Mouse (Mus musculus): Measurements from ENCODE around the gene Nap1l1.
"Not testable (repeated sequence)": the region's sequence is repeated elsewhere in the genome, so short reads cannot be mapped to it uniquely, and the experiment has no call there.

The Nap1l1 gene

GRCm38 (mm10) chr10:111472686-111473510 lies at the start of gene Nap1l1:
Nap1l1 (plus strand) TSS chr10:111473223.
- peak; percentile 94 to 98 for DNase-seq

DNA sequence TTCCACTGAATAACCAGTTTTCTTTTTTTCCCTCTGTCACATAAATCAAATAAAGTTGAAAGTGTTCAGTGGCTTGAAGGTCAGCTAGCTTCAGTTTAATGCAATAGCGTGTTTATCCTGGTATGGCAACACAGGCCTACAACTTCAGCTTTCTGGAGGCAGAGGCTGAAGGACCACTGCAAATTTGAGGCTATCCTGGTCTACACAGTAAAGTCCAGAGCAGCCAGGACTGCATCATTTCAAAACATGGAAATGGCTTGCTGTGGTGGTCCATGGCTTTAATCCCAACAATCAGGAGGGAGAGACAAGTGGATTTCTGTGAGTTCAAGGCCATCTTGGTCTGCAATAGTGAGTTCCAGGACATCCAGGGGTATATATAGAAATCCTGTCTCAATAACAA lies 46.5 kb upstream of the Nap1l1 start:
- DNase-seq: no peak

- DNase-seq: no peak
These were observed 39.5 kb upstream of the Nap1l1 start for GRCm38 (mm10) chr10:111433502-111433901.

GRCm38 (mm10) chr10:111441034-111441440 lies 32.0 kb upstream of the Nap1l1 start:
- no peak for DNase-seq

- no peak for DNase-seq
These were observed 28.8 kb upstream of the Nap1l1 start for GRCm38 (mm10) chr10:111444199-111444598.

DNA sequence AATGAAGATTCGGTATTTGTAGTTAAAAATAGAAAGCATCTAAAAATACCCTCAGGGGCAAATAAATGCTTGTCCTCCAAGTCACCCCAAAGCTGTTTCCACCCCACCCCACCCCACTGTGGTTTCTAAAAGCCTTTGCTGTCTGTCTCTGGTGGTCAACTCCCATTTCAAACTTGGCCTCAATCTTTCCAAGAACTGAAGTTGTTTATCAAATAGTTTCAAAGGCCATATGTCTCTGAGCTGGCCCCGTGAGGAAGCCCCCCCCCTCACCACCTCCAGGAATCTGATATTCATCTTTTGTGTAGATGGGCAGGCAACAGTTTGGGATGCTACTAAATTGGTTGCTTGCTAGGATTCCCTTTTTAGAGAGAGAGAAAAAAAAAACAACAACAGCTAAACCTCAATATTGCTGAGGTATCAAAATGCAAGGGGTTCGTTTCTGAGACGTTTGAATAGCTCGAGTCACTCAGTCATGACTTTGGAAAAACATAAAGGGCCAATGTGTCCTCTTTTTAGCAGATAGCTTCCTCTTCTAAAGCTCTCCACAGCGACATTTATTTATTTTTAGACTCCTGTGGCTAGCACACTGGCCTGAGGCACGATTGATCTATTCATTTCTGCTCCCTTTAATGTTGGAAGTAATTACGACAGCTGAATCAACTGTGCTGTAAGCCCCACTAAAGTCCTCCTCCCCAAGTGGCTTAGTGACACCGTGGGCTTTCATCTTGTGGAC lies 26.9 kb upstream of the Nap1l1 start:
- no peak for DNase-seq

- DNase-seq: not testable (repeated sequence)
These were observed 26.4 kb upstream of the Nap1l1 start for GRCm38 (mm10) chr10:111446672-111447008.

DNA sequence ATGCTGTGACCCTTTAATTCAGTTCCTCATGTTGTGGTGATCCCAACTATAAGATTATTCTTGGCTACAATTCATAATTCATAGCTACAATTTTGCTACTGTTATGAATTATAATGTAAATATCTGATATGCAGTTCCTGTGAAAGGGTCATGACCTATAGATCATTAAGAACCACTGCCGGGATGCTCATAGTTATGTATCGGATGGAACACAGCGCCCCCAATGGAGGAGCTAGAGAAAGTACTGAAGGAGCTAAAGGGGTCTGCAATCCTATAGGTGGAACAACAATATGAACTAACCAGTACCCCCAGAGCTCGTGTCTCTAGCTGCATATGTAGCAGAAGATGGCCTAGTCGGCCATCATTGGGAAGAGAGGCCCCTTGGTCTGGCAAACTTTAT lies 23.4 kb upstream of the Nap1l1 start:
- not testable (repeated sequence) for DNase-seq

DNA sequence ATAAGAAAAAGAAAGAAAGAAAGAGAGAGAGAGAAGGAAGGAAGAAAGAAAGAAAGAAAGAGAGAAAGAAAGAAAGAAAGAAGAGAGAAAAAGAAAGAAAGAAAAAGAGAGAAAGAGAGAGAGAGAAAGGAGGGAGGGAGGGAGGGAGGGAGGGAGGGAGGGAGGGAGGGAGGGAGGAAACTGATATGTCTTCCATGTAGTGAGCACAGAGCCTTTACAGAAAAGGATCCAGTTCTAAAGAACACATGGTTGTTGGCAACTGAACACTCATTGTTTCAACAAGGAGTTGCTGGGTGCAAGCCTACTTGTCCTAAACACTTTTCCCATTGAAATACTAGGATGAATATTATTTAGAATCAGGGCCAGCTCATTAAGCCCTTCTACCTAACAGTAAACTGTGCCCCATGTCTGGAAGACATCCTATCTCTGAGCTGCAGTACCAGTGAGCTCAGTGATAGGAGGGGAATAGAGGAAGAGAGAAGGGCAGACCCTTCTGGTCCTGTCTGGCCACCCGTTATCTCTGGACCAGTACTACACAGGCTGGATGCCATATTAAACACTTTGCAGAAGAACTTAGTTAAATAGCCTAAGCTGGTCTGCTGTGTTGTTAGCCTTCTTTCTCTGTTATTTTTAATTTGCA lies 21.2 kb upstream of the Nap1l1 start:
- no peak for DNase-seq

GRCm38 (mm10) chr10:111452426-111452825 lies 20.6 kb upstream of the Nap1l1 start:
- no peak for DNase-seq

DNA sequence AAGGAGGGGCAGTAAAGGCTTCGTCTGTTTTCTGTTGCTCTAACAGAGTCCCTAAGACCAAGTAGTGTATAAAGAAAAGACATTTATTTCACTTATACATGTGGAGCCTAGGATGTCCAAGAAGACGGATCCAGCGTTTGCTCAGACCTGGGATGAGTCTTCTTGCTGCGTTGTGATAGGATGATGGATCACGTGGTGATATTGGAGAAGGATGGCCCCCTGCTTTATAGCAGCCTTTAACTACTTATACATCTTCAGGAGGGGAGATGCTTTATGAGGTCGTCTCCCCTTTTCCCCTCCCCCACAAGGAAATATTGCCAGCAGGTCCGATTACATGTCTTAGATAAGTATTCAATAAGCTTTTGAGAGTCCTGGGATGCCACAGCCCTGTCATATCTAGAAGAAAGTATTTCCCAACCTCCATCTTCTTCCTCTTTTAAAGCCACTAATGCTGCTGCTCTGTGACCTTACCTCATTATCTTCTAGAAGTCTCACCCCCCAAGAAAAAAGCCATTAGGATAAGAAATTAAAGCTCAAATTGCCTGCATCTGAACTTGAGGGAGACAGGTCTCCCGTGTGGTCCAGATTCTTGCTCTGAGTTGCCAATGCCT lies 18.2 kb upstream of the Nap1l1 start:
- DNase-seq: no peak

DNA sequence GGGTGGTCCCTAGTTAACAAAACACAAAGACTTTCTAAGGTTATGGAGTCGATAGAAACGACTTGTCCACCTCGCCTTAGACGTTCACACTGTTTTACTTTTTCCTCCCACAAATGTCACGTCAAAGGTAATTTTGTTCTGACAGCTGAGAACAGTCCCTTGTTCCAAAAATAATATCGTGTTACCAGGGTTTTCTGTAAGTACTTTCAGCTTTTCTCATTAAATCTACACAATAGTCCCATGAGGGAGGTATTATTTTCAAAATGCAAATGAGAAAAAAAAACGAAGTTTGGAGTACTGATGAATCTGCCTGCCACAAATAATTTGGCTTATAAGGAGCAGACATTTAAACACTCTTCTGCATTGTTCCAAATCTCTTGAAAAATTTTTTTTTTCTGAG lies 14.9 kb upstream of the Nap1l1 start:
- DNase-seq: no peak

DNA sequence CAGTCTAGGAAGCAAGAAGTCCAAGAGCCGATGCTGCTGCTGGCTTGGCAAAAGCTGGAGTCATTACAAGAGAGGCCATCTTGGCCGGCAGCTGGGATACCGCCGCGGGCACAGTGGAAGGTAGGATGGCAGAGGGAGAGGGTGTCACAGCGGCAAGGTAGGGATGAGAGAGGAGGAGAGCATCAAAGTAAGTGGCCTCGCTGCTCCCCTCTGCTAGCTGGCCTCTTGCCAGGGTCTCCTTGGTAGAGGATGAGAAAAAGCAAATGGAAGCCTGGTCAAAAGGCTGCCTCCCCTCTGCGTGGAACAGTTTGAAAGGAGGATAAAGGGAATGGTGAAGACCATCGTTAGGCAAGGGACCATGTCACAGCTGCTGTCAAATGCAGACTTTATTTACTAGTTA lies 14.0 kb upstream of the Nap1l1 start:
- no peak for DNase-seq

GRCm38 (mm10) chr10:111459874-111460273 lies 13.1 kb upstream of the Nap1l1 start:
- DNase-seq: no peak

GRCm38 (mm10) chr10:111460381-111460780 lies 12.6 kb upstream of the Nap1l1 start:
- DNase-seq: no peak

DNA sequence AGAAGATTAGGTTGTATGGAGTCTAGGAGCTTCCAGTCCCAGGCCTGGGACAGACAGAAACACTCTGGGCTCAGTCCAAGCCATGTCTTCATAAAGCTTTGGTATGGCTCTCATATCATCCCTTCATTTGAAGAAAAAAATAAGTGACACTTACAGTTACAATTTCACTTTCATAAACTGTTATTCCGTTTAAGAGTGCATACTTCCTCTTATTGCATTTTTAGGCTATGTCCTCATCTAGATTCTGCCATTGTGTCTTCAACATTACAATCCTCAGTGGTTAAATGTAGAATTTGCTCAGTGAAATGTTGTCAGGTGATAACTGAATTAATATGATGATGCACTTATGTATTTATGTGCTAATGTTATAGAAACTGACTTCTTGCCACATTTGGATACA lies 8.2 kb upstream of the Nap1l1 start:
- DNase-seq: no peak

DNA sequence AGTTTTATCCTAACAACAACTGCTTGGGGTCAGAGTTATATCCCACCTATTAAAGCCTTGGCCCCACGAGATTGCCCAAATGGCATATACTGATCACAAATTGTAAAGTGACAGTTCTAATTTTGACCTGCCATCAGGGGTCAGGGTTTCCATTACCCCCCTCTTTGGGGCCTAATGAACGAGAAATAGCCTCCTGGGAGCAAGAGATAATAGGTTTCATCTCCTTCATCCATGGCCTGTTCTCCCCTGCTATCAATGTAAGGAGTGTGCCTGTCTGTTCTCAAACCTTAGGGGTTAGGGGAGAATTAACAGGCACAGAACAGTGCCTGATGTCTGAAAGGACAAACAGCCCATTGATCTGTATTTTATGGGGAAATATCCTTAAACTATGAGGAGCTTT lies 7.6 kb upstream of the Nap1l1 start:
- DNase-seq: no peak

DNA sequence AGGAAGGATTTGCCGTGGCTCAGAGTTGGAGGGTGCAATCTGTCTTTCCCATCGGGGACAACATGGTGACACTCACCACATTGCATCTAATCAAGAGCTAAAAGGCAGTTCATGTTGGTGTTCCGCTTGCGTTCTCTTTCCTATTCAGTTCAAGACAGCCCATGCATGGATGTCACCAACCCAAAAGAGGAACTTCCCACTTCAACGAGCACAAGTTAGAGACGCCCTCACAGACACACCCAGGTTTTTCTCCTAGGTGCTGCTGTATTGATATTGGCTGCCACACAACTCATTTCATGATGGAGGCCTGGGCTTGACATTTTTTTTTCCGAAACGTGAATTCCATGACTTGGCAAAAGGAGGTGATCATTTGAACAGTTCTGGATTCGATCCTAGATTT lies 1.9 kb upstream of the Nap1l1 start:
- DNase-seq: no peak

DNA sequence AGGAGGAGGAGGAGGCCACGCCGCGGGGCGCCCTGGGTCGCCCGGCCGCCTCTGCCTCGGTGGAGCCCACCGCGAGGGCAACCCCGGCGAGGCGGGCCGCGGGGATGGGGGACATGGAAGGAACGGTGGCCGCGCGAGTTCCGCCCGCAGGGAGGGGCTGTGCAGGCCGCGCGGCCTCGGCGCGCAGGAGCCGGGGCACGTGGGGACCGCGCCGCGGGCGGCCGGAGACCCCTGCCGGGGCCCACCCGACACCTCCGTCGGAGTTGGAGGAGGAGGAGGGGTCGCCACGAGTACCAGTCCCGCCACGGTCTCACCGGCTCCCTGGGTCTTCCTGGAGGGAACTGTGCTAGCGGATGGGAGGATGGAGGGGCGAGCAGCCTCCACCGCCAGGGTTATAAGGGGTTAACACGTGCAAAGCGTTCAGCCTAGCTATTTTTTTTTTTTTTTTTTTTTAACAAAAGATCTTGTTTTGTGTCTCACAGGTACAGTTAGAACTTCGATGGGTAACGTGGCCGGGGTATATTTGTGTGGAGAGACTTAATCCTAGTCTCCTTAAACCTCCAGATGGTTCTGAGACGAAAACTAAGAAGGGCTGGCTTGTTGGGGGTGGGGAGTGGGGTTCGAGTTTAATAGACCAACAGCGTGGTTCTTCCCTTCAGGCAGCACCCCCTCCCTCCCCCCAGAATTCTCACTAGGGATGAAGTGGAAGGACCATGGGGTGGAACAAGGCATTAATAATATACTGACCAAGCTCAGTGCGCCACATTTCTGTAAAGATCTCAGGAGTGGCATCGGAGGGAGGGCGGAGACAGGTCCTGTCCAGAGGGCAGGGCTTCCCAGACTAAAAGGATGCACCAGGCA lies 718 bp downstream of the Nap1l1 start:
- DNase-seq: peak; percentile 31 to 50

DNA sequence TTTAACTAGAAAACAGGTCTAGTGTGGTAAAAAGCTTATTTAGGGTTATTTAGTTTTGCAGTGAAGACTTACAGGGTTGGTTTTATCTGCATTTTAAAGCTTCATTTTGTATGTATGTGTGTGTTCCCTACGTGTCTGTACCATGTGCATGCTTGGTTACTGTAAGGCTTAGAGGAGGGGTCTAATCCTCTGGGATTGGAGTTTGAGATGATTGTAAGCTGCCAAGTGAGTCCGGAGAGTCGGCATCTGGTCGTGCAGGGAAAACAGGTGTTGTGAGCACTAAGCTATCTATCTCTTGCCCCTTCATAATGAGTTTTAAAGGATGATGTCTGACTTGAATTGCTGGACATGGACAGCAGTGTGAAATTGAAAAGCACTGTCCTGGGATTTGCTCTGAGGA lies 3.3 kb downstream of the Nap1l1 start:
- no peak for DNase-seq

DNA sequence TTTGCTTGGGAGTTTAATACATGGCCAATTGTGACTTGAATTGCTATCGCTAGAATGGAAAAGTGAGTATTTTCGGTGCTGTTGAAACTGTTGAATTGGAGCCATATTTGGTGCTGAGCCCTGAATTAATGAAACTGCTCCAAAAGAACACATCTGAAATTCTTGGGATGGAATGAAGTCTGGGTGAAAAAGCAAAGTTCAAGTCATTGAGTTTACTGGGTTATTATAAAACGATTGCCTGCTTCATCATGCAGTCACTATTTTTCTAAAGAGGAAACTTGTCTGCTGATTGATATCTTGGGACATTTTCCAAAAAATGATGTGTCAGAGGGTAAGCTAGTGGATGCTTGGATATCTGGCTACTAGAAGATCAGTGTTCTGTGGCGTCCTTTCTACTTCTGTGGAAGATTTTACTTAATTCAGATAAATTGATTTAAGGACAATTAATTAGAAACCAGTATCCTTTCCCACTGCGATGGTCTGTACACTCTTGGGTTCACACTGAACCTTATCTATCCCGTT lies 4.0 kb downstream of the Nap1l1 start:
- DNase-seq: no peak

DNA sequence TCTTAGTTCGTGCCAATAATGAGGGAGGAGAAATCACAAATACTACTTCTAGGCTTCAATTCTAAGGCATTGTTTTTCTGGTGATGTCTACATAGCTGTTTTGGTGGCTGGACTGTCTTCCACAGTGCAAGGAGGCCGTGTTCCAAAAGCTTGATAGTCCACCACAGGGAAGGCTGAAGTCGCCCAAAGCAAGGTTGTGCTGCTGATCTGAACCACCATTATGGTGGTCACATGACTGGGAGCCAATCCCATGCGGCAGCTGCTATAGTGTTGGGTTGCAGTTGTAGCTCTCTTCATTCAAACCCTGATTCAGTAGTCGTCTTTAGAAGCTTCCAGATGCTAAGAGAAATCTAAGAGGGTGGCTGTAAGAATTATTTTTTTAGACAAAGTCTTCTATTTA lies 6.6 kb downstream of the Nap1l1 start:
- no peak for DNase-seq
